Mouse (Mus musculus): ENCODE measurements around the gene Nrl.

Gene Nrl

GRCm38 (mm10) chr14:55524785-55525184 lies at the start of gene Nrl:
TSS of gene Nrl (minus strand) at chr14:55524981.
- no peak for DNase-seq (ENCODE audit: low read depth)

GRCm38 (mm10) chr14:55571760-55572159 lies 47.0 kb upstream of the Nrl start:
- DNase-seq (ENCODE audit: low read depth) = no peak

GRCm38 (mm10) chr14:55570588-55570987 lies 45.8 kb upstream of the Nrl start:
- no peak for DNase-seq (ENCODE audit: low read depth)

GRCm38 (mm10) chr14:55567496-55567895 lies 42.7 kb upstream of the Nrl start:
- no peak for DNase-seq (ENCODE audit: low read depth)

- DNase-seq (ENCODE audit: low read depth) = peak; percentile 35
Measured at GRCm38 (mm10) chr14:55565748-55566147, 41.0 kb upstream of the Nrl start.

- no peak for DNase-seq (ENCODE audit: low read depth)
Measured at GRCm38 (mm10) chr14:55563249-55563648, 38.5 kb upstream of the Nrl start.

GRCm38 (mm10) chr14:55561860-55562259 lies 37.1 kb upstream of the Nrl start:
- no peak for DNase-seq (ENCODE audit: low read depth)

GRCm38 (mm10) chr14:55560202-55561073 lies 35.7 kb upstream of the Nrl start, which contains the start of gene A730061H03Rik:
TSS of gene A730061H03Rik (minus strand) at chr14:55560406.
- DNase-seq (ENCODE audit: low read depth) = peak; percentile 97

GRCm38 (mm10) chr14:55559799-55560201 lies 35.0 kb upstream of the Nrl start, which contains the start of gene Dcaf11:
TSS of gene Dcaf11 (plus strand) at chr14:55560006.
- DNase-seq (ENCODE audit: low read depth) = peak; percentile 78

- DNase-seq (ENCODE audit: low read depth) = no peak
Measured at GRCm38 (mm10) chr14:55558740-55559448, 34.1 kb upstream of the Nrl start.

GRCm38 (mm10) chr14:55557587-55557986 lies 32.8 kb upstream of the Nrl start:
- DNase-seq (ENCODE audit: low read depth) = no peak

GRCm38 (mm10) chr14:55557003-55557402 lies 32.2 kb upstream of the Nrl start:
- peak; percentile 90 for DNase-seq (ENCODE audit: low read depth)

- no peak for DNase-seq (ENCODE audit: low read depth)
Measured at GRCm38 (mm10) chr14:55555788-55556187, 31.0 kb upstream of the Nrl start.

GRCm38 (mm10) chr14:55554635-55555034 lies 29.9 kb upstream of the Nrl start:
- no peak for DNase-seq (ENCODE audit: low read depth)

GRCm38 (mm10) chr14:55551794-55552193 lies 27.0 kb upstream of the Nrl start:
- no peak for DNase-seq (ENCODE audit: low read depth)

- DNase-seq (ENCODE audit: low read depth) = no peak
Measured at GRCm38 (mm10) chr14:55551347-55551746, 26.6 kb upstream of the Nrl start.

- DNase-seq (ENCODE audit: low read depth) = no peak
Measured at GRCm38 (mm10) chr14:55550191-55550590, 25.4 kb upstream of the Nrl start.

- no peak for DNase-seq (ENCODE audit: low read depth)
Measured at GRCm38 (mm10) chr14:55544334-55544733, 19.6 kb upstream of the Nrl start.

GRCm38 (mm10) chr14:55542268-55542667 lies 17.5 kb upstream of the Nrl start:
- DNase-seq (ENCODE audit: low read depth) = no peak

GRCm38 (mm10) chr14:55540787-55541321 lies 16.1 kb upstream of the Nrl start:
- DNase-seq (ENCODE audit: low read depth) = peak; percentile 92

- DNase-seq (ENCODE audit: low read depth) = peak; percentile 95
Measured at GRCm38 (mm10) chr14:55540067-55540786, 15.4 kb upstream of the Nrl start, which contains the start of gene Pck2. TSS of gene Pck2 (plus strand) at chr14:55540266.

Measured in NIH3T3 (cell line).